Mouse (Mus musculus) cerebellum, adult 11-12 months (tissue): ENCODE results near the gene Casp12.
"Not testable (repeated sequence)": the region's sequence is repeated elsewhere in the genome, so short reads cannot be mapped to it uniquely, and the experiment has no call there.

Source experiments
- DNase-seq: peaks from one replicate; pipeline ENCODE4 v3.0.0; 2022

Casp12 gene

GRCm38 (mm10) chr9:5345291-5345898 lies at the start of gene Casp12:
Gene Casp12, plus strand, starts transcription at chr9:5345430.
- DNase-seq = no peak

DNA sequence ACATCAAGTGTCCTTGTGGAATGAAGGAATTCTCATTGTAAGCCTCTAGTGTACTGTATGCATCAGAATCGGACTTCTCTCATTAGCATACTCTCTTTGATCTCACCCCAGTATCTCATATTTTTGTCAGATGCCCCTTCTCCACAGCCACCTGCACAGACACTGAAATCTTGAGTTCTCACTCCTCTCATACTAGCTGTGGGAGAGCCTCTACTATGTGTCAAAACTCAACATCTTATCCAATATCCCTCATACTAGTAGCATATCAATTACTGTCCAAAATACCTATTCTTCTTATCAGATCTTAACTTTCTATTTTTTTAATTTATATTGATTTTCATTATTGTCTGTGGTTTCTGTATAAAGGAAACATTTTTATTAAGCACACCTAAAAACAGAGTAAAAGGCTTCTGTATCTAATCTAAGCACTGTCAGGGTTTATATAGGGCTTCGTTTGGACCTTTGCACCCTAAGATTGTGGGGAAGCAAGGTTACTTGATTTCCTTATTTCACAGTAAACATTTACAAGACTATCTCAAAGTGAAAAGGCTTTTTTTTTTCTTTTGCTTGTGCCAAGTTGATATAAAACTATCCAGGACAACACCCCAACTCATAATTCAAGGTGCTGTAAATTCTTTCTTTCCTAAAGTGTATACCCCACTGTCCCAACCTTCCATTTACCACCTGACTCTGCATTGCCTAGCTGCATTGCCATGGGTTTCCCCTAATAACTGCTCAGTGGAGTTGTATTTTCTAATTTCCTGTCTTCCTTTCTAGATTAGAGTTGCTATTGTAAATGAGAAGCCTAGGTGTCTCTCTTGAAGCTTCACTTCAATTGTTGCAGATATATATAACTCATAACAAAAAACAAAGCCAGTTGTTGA lies 48.6 kb upstream of the Casp12 start:
- no peak for DNase-seq

DNA sequence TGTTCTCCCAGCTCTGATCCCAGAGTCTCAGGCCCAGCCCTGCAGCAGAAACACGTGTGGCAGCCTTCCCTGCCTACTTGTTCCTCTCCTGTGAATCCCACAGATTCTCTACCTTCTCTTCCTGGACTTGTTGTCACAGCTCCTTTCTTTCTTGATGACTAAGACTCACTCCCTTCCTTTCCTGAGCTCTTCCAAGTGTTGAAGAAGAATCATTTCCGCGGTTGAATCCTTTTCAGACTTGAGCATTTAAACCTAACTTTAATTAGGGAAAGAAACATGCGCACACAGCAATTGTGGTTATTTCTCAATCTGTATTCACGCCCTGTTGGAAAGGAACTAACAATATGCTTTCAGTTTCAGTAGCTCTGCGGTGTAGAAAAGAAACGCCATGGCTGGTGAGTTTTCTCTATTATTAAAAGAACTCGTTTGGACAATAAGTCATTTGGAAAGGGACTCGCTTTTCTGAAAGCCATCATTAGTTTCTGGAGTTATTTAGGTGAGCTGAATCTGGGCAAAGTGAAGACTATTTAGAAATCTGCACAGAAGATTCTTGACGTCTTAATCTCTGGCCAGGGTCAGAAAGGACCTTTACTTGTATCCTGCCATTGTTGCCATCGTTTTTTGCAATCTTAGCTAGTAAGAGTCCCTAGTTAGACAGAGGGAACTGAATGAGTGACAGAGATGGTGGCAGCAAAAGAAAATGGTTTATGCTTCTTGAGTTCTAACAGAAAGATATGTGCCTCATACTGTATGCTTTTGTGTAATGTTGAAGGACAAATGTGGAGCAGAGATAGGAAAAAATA lies 46.7 kb upstream of the Casp12 start, which contains the start of gene Casp1:
Gene Casp1 (plus strand): TSS at position 189 of the 803 bp plus-strand sequence.
- no peak for DNase-seq

GRCm38 (mm10) chr9:5299132-5299381 lies 46.2 kb upstream of the Casp12 start:
- DNase-seq = no peak

DNA sequence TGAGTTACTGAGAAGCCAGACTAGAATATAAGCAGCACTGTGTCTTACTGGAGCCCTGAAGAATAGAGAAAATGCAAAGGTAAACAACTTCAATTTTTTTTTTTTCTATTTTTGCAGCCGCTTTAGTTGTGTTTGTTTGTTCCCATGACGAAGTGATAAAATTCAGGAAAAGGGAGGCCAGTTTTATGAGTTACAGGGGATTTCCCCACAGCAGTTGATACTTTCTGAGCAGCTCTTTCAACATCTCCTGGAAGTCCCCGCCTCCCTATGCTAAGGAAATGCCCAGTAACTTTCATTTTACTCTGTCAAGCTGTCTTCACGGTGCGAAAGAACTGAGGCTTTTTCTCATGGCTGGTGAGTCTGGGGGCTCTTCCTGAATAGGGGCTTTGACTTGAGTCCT lies 36.7 kb upstream of the Casp12 start, which contains the start of gene Casp4:
Gene Casp4 (plus strand): TSS at position 268 of the 400 bp plus-strand sequence.
- no peak for DNase-seq

GRCm38 (mm10) chr9:5310112-5310511 lies 35.1 kb upstream of the Casp12 start:
- no peak for DNase-seq

DNA sequence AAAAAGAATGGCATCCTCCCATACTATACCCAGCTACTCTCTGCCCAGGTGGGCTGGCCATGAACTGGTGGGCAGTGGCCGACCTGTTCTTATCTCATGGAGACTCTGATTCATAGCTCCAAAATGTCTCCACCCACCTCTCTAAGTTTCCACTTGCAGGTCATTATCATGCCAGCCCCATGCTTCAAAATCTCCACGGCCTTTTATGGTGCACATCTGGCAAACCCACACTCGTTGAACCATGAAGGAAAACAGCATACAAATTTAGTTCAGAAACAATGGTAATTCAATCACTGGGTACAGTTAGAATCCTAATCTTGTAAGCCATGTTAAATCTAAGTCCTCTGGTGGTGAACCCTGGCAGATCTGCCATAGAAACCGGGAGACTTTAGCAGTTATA lies 33.8 kb upstream of the Casp12 start:
- DNase-seq = no peak

DNA sequence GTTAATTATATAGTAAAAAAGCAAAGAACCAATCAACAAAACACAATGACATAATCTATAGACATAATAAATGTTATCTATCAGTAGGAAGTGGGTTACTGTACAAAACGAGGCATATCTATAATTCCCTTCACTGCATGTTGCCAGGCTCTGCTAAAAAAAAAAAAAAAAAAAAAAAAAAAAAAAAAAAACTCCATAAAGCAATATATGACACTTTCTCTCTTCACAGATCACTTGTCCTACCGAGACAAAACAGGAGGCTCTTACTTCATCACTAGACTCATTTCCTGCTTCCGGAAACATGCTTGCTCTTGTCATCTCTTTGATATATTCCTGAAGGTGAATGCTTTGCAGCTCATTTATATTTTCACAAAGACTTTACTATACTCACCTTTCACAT lies 17.0 kb upstream of the Casp12 start:
- no peak for DNase-seq

GRCm38 (mm10) chr9:5332441-5332840 lies 12.8 kb upstream of the Casp12 start:
- no peak for DNase-seq

DNA sequence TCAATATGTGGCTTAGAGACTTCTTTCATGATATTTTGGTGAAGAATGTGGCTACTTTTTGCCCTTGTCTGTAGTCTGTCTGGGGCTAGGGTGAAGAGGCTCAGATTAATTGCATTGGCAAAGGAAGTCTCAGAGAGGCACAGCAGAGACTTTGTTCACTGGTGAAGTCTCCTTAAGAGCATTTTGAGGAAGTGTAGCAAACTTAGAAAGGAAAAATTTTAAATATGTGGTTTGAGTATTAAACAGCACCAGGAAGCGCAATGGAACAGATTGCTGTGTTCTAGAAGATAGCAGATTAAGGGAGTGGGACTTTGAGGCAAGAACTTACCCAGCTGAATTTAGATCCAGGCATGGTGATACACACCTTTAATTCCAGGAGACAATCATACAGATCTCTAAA lies 11.8 kb upstream of the Casp12 start:
- DNase-seq = no peak

DNA sequence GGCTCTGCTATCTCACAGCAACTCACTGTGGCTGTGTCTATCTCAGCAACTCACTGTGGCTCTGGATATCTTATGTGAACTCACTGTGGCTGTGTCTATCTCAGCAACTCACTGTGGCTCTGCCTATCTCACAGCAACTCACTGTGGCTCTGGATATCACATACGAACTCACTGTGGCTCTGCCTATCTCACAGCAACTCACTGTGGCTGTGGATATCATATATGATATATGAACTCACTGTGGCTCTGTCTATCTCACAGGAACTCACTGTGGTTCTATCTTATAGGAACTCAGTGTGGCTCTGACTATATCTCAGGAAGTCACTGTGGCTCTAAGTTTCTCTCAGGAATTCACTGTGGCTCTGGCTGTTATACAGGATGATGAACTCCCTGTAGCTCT lies 2.1 kb upstream of the Casp12 start:
- no peak for DNase-seq

- DNase-seq = no peak
Measured at GRCm38 (mm10) chr9:5344090-5344489, 1.1 kb upstream of the Casp12 start.

DNA sequence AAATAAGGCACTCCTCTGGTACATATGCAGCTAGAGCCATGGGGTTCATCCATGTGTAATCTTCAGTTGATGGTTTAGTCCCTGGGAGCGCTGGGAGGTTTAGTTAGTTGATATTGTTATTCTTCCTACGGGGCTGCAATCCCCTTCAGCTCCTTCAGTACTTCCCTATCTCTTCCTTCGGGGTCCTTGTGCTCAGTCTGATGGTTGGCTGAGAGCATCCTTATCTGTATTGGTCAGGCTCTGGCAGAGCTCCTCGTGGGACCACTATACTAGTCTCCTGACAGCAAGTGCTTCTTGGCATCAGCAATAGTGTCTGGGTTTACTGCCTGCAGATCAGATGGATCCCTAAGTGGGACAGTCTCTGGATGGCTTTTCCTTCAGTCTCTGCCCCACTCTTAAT lies 2.2 kb downstream of the Casp12 start:
- DNase-seq = no peak

GRCm38 (mm10) chr9:5353673-5354072 lies 8.4 kb downstream of the Casp12 start:
- DNase-seq = no peak

DNA sequence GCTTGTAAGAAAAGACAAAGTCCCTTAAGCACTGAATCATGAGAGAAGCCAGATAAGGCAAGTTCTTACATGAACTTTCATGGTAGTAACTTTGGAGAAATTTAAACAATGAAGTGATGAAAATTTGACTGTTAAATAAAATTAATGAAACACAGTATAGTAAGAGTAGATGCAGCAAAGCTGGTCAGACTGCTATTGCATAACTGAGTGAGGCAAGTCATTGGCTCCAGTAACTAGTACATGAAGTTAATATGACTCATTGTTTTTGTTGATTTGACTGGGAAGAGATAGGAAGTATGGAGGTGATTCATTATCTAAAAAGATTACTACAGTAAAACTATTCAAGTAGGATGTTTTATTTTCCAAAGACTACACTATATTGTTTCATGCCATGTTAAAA lies 11.6 kb downstream of the Casp12 start:
- DNase-seq = no peak

DNA sequence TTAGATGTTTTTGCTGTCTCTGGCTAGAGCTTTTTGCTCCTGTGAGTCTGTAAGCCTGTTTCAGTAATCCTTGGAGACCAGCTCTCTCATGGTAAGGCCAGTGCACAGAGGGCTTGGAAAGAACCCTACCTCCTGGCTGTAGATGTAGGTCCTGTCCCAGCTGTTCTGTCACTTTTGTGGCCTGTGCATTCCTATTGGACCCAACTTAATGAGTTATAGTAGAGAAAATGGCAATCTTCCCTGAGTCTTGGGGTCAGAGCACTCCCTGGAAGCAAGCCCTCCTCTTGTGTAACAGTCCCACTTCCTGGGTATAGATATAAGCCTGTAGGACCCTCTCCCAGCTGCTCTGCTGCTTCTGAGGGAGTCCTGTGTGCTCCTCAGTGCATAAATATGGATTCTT lies 48.3 kb downstream of the Casp12 start:
- DNase-seq = no peak

DNA sequence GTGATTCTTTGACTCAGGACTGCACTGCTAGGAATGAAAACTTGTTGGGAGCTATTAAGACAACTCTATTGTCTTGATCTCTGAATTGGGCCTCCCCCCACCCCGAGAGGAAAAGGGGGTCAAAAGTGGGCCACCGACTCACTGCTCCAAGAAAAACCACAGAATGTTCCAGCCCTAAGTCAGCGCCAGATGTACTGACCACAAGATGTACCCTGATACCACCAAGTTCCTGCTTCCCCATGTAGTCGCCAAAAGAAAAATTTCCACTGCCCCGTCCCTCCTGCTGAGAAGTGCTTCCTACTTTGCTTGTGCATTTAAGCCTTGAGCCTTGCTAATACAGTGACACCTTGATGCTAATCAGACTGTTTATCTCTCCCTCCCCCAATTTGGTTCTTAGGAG lies 50.6 kb downstream of the Casp12 start:
- DNase-seq = not testable (repeated sequence)

- DNase-seq = no peak
Measured at GRCm38 (mm10) chr9:5410988-5411568, 65.8 kb downstream of the Casp12 start.

DNA sequence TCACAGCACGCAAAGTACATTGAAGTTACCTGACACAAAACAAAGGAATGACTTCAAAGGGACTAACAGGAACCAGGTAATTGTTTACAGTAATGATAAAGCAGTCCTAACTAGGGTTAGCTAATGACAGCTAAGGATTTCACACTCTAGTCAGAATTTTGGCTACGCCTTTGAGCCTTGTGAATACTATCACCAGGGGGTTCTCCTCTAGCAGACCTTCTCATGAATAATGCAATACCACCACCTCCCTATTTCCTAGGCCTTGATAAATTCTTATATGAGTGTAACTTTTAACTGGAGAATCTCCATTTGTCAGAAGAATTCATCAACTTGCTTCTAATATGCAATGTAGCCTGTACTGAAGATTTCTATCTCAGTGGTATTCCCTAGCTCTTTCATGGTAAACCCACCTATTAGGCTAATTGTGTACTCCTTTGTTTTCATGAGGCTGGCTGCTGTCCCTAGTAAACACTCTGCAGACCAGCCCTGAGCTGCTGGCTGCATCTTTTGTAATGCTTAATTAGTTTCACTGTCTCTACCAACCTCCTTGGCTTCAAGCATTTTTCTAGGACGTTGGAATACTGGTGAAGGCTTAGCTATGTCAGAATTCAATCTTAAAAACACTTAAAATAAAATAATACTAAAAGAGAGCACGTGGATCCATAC lies 67.3 kb downstream of the Casp12 start:
- no peak for DNase-seq

- no peak for DNase-seq
Measured at GRCm38 (mm10) chr9:5417871-5418270, 72.6 kb downstream of the Casp12 start.
